Mouse (Mus musculus): ENCODE measurements around the gene Srek1. TPM values are rescaled to one million over a fixed set of nuclear protein-coding genes. Genes with fewer than 3 reads are reported as not detected.

Srek1 gene
- polyA plus RNA-seq, 1 experiment from 2014 or later, result 39.4 TPM

GRCm38 (mm10) chr13:103710359-103710781 lies 64.0 kb downstream of the Srek1 start:
- ATAC-seq, result no peak
- no peak overlapping the region for H3K4me3 ChIP-seq
- H3K9ac ChIP-seq, result no peak overlapping the region
- H3K36me3 ChIP-seq, result no peaks in the 10 kb centered on the region
- WGBS (ENCODE audit: insufficient replicate concordance), result 22% methylated on average over 7 of the region's 7 CpGs
- H3K27ac ChIP-seq, result no peak overlapping the region
- H3K9me3 ChIP-seq (replicated peaks), result no peaks in the 10 kb centered on the region
- no peaks in the 10 kb centered on the region for H3K4me1 ChIP-seq
- no peaks in the 10 kb centered on the region for H3K27me3 ChIP-seq (replicated peaks)
- no peak overlapping the region for H3K4me2 ChIP-seq

GRCm38 (mm10) chr13:103705436-103705978 lies 68.9 kb downstream of the Srek1 start:
- ATAC-seq, result no peak
- no peaks in the 10 kb centered on the region for H3K4me1 ChIP-seq
- no peak overlapping the region for H3K4me2 ChIP-seq
- no peaks in the 10 kb centered on the region for H3K9me3 ChIP-seq (replicated peaks)
- H3K27ac ChIP-seq, result no peak overlapping the region
- H3K36me3 ChIP-seq, result no peaks in the 10 kb centered on the region
- no peaks in the 10 kb centered on the region for H3K27me3 ChIP-seq (replicated peaks)
- no peak overlapping the region for H3K4me3 ChIP-seq
- 63% methylated on average over 6 of the region's 6 CpGs for WGBS (ENCODE audit: insufficient replicate concordance)
- no peak overlapping the region for H3K9ac ChIP-seq

GRCm38 (mm10) chr13:103703833-103704232 lies 70.6 kb downstream of the Srek1 start:
- no peak overlapping the region for H3K27ac ChIP-seq
- no peak overlapping the region for H3K4me3 ChIP-seq
- no peak for ATAC-seq
- no peak overlapping the region for H3K9ac ChIP-seq
- H3K9me3 ChIP-seq (replicated peaks), result no peaks in the 10 kb centered on the region
- no peak overlapping the region for H3K4me2 ChIP-seq
- H3K4me1 ChIP-seq, result no peaks in the 10 kb centered on the region
- 65% methylated on average over 6 of the region's 6 CpGs for WGBS (ENCODE audit: insufficient replicate concordance)
- H3K36me3 ChIP-seq, result no peaks in the 10 kb centered on the region
- H3K27me3 ChIP-seq (replicated peaks), result no peaks in the 10 kb centered on the region

GRCm38 (mm10) chr13:103703386-103703785 lies 71.0 kb downstream of the Srek1 start:
- Histone ChIP-seq H3K36me3 (no peaks in the 10 kb centered on the region), H3K27me3 (replicated peaks) (no peaks in the 10 kb centered on the region), H3K27ac (no peak overlapping the region), H3K9ac (no peak overlapping the region), H3K4me1 (no peaks in the 10 kb centered on the region), H3K9me3 (replicated peaks) (no peaks in the 10 kb centered on the region), H3K4me3 (no peak overlapping the region), H3K4me2 (no peak overlapping the region)
- peak; percentile 52; the same call in 1 of the 2 replicates for ATAC-seq
- 32% methylated on average over 7 of the region's 7 CpGs for WGBS (ENCODE audit: insufficient replicate concordance)

GRCm38 (mm10) chr13:103702266-103702665 lies 72.1 kb downstream of the Srek1 start:
- H3K27ac ChIP-seq, result no peak overlapping the region
- H3K4me1 ChIP-seq, result no peaks in the 10 kb centered on the region
- no peak overlapping the region for H3K4me3 ChIP-seq
- ATAC-seq, result no peak
- H3K9ac ChIP-seq, result no peak overlapping the region
- 60% methylated on average over 3 of the region's 3 CpGs for WGBS (ENCODE audit: insufficient replicate concordance)
- no peaks in the 10 kb centered on the region for H3K36me3 ChIP-seq
- no peaks in the 10 kb centered on the region for H3K9me3 ChIP-seq (replicated peaks)
- no peaks in the 10 kb centered on the region for H3K27me3 ChIP-seq (replicated peaks)
- H3K4me2 ChIP-seq, result no peak overlapping the region

- Histone ChIP-seq H3K36me3 (no peaks in the 10 kb centered on the region), H3K27me3 (replicated peaks) (no peaks in the 10 kb centered on the region), H3K4me1 (no peaks in the 10 kb centered on the region), H3K4me2 (no peak overlapping the region), H3K9me3 (replicated peaks) (no peaks in the 10 kb centered on the region), H3K4me3 (no peak overlapping the region), H3K27ac (no peak overlapping the region), H3K9ac (no peak overlapping the region)
- WGBS (ENCODE audit: insufficient replicate concordance), result 66% methylated on average over 2 of the region's 2 CpGs
- ATAC-seq, result no peak; the same call in 1 of the 2 replicates
These were observed 73.7 kb downstream of the Srek1 start for GRCm38 (mm10) chr13:103700752-103701151.

- Histone ChIP-seq H3K4me2 (no peak overlapping the region), H3K4me3 (no peak overlapping the region), H3K9me3 (replicated peaks) (no peaks in the 10 kb centered on the region), H3K4me1 (no peaks in the 10 kb centered on the region), H3K9ac (no peak overlapping the region), H3K27ac (no peak overlapping the region), H3K27me3 (replicated peaks) (no peaks in the 10 kb centered on the region), H3K36me3 (no peaks in the 10 kb centered on the region)
- 51% methylated on average over 9 of the region's 9 CpGs for WGBS (ENCODE audit: insufficient replicate concordance)
- no peak for ATAC-seq
These were observed 76.4 kb downstream of the Srek1 start for GRCm38 (mm10) chr13:103697993-103698392.

DNA sequence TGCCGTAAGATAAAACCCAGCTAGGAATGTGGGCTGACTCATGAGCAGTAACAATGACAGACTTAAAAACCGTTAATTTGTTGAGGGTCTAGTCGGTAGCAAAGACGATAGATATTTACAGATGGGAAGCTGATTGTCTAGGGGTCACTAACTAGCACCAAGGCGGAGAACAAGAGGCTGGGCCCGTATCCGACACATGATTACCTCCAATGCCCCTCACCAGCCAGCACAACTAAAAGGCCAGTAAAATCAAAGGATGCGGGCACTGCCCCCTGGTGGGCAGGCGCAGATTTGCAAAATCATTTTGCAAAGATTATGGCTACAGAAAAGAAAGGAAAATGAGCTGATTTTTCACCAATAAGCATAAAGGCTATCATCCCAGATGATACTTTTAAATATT lies 78.2 kb downstream of the Srek1 start:
- H3K36me3 ChIP-seq, result no peaks in the 10 kb centered on the region
- H3K4me3 ChIP-seq, result no peak overlapping the region
- ATAC-seq, result no peak
- no peak overlapping the region for H3K27ac ChIP-seq
- H3K9me3 ChIP-seq (replicated peaks), result no peaks in the 10 kb centered on the region
- WGBS (ENCODE audit: insufficient replicate concordance), result 47% methylated on average over 9 of the region's 9 CpGs
- H3K4me2 ChIP-seq, result no peak overlapping the region
- H3K9ac ChIP-seq, result no peak overlapping the region
- no peaks in the 10 kb centered on the region for H3K4me1 ChIP-seq
- no peaks in the 10 kb centered on the region for H3K27me3 ChIP-seq (replicated peaks)

GRCm38 (mm10) chr13:103695456-103695855 lies 79.0 kb downstream of the Srek1 start:
- H3K4me2 ChIP-seq, result no peak overlapping the region
- no peaks in the 10 kb centered on the region for H3K4me1 ChIP-seq
- no peak overlapping the region for H3K27ac ChIP-seq
- H3K4me3 ChIP-seq, result no peak overlapping the region
- no peaks in the 10 kb centered on the region for H3K9me3 ChIP-seq (replicated peaks)
- H3K9ac ChIP-seq, result no peak overlapping the region
- ATAC-seq, result no peak
- H3K27me3 ChIP-seq (replicated peaks), result no peaks in the 10 kb centered on the region
- H3K36me3 ChIP-seq, result no peaks in the 10 kb centered on the region
- WGBS (ENCODE audit: insufficient replicate concordance), result 74% methylated on average over 6 of the region's 6 CpGs

Other genes with a start within 250 kb of the Srek1 start
- gene Erbin, start 145.9 kb upstream of the Srek1 start, polyA plus RNA-seq (2016; fragmentation: Nextera tagmentation; extraction: Ambion mirVana), result 9.2 TPM in 2 replicates

All from liver, embryonic 12.5 days (tissue).